Mouse (Mus musculus) midbrain, embryonic 11.5 days (tissue): ENCODE results near the gene Men1. TPM values are rescaled to one million over a fixed set of nuclear protein-coding genes. Genes with fewer than 3 reads are reported as not detected.

Source experiments
- ATAC-seq: fragments of 200-750 bp; cut with Nextera tagmentation; 2 replicates; pipeline ENCODE4 v1.8.0; 2017; ENCODE audit warnings: moderate TSS enrichment, moderate library complexity; ENCODE audit not compliant: low FRiP score
- DNase-seq: peaks from one replicate; pipeline ENCODE4 v3.0.0; 2015; ENCODE audit warnings: low spot score; ENCODE audit errors: missing footprints
- H3K27ac ChIP-seq: fragments of 300-500 bp; sonication (generic); 2 replicates; pipeline ENCODE4 v1.5.1; 2014; ENCODE audit warnings: low read depth, low read length
- H3K27me3 ChIP-seq: fragments of 300-500 bp; sonication (generic); 2 replicates; pipeline ENCODE4 v1.6.1; 2014; ENCODE audit warnings: mild to moderate bottlenecking, low read length, moderate library complexity, mixed read lengths; ENCODE audit not compliant: control insufficient read depth, insufficient read depth
- H3K36me3 ChIP-seq: fragments of 300-500 bp; sonication (generic); 2 replicates; pipeline ENCODE4 v1.6.1; 2014; ENCODE audit warnings: mild to moderate bottlenecking, low read length, moderate library complexity, mixed read lengths; ENCODE audit not compliant: control insufficient read depth, insufficient read depth
- H3K4me1 ChIP-seq: fragments of 300-500 bp; sonication (generic); 2 replicates; pipeline ENCODE4 v1.6.1; 2014; ENCODE audit warnings: low read length; ENCODE audit not compliant: control insufficient read depth, insufficient read depth
- H3K4me2 ChIP-seq: fragments of 300-500 bp; sonication (generic); 2 replicates; pipeline ENCODE4 v1.6.1; 2014; ENCODE audit warnings: mild to moderate bottlenecking, moderate library complexity
- H3K4me3 ChIP-seq: fragments of 300-500 bp; sonication (generic); 2 replicates; pipeline ENCODE4 v1.5.1; 2014; ENCODE audit warnings: low read depth, low read length
- H3K9ac ChIP-seq: fragments of 300-500 bp; sonication (generic); 2 replicates; pipeline ENCODE4 v1.6.1; 2014; ENCODE audit warnings: low read length
- H3K9me3 ChIP-seq: fragments of 300-500 bp; sonication (generic); 2 replicates; pipeline ENCODE4 v1.6.1; 2016; ENCODE audit warnings: low read length; ENCODE audit not compliant: control insufficient read depth
- WGBS: fragments of 180-500 bp; shearing (Covaris S2); extraction: QIAGEN DNeasy Blood & Tissue Kit; methylation state at CpG from one replicate; pipeline ENCODE4 v1.1.7; 2014; 5-methylcytosine and 5-hydroxymethylcytosine counted together
- polyA plus RNA-seq: library from polyadenylated mRNA; unstranded; fragments of >200 nt; fragmentation: Nextera tagmentation; extraction: Ambion mirVana; gene quantifications from 2 replicates; pipeline ENCODE4 v1.2.1, GENCODE M21; 2014

Gene Men1
- polyA plus RNA-seq, 1 experiment from 2014 or later: 54.7 TPM

DNA sequence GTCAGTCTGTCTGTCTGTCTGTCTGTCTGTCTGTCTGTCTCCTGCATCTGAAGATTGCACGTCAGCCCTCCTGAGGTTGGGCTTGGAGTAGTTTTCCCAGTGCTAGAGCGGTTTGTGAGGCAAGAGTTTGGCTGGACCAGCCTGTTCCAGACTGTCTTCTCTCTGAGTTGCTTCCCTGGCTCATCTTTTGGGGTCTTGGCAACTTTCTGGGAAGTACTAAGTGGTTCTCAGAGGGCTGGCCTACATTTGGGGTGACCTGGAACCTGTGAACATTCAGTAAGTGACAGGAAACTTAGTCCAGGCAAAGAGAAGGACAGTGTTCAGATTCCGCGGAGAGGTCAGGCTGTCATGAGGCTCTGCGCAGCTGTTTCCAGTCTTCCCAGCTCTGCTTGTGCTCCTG, 42.5 kb upstream of the Men1 start:
- H3K9ac ChIP-seq: no peak overlapping the region
- no peaks in the 10 kb centered on the region for H3K9me3 ChIP-seq
- 88% methylated on average over 5 of the region's 5 CpGs for WGBS
- peaks cover 5% of the 10 kb centered on the region; the same call in 1 of the 2 replicates for H3K36me3 ChIP-seq
- H3K27me3 ChIP-seq: no peaks in the 10 kb centered on the region
- no peaks in the 10 kb centered on the region for H3K4me1 ChIP-seq
- no peak for DNase-seq
- no peak overlapping the region for H3K4me2 ChIP-seq
- no peak overlapping the region for H3K4me3 ChIP-seq
- no peak overlapping the region for H3K27ac ChIP-seq
- no peak for ATAC-seq

DNA sequence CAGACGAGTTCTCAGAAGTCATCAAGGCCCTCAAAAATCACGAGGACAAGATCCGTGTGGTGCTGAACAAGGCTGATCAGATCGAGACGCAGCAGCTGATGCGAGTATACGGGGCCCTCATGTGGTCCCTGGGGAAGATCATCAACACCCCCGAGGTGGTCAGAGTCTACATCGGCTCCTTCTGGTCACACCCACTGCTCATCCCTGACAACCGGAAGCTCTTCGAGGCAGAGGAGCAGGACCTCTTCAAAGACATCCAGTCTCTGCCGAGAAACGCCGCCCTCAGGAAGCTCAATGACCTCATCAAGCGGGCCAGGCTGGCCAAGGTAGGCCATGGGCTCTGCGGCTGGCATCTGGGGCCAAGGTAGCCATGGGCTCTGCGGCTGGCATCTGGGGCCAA, 40.5 kb upstream of the Men1 start:
- DNase-seq: no peak
- no peak overlapping the region for H3K4me2 ChIP-seq
- no peak overlapping the region for H3K9ac ChIP-seq
- no peaks in the 10 kb centered on the region for H3K27me3 ChIP-seq
- no peaks in the 10 kb centered on the region for H3K4me1 ChIP-seq
- H3K27ac ChIP-seq: no peak overlapping the region
- no peaks in the 10 kb centered on the region for H3K9me3 ChIP-seq
- no peak overlapping the region for H3K4me3 ChIP-seq
- ATAC-seq: no peak
- 94% methylated on average over 17 of the region's 17 CpGs for WGBS
- peaks cover 20% of the 10 kb centered on the region for H3K36me3 ChIP-seq

DNA sequence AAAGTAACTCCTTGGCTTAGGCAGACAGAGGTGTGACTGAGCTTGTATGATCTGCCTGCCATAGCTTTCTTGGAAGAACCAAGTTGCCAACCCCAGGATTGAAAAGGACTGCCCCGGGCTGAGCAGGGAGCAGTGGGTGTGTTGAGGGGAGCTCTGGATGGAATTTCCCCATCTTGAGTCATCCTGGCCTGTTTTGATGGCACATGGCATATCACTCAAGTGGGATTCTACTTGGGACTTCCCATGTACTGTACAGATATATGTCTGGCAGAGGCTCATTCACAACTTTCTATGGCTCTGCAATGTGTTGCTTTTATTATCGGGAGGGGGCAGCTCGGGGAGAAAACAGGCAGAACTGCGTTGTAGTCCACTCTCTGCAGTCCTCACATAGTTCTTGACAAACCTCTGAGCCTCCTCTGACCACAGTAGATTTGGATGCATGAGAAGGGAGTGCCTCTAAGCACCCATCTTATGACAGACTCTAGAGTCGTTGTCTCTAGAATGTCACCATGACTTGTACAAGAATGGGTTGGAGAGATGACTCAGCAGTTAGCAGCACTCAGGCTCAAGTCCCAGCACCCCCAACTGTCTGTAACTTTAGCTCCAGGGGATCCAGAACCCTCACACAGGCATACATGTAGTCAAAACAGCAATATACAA, 38.1 kb upstream of the Men1 start:
- no peak for DNase-seq
- H3K4me1 ChIP-seq: 0 out of 2 replicates have a peak, but pooled peaks cover 2% of the 10 kb centered on the region
- no peak overlapping the region for H3K9ac ChIP-seq
- no peak overlapping the region for H3K4me3 ChIP-seq
- H3K27ac ChIP-seq: no peak overlapping the region
- peaks cover 17% of the 10 kb centered on the region for H3K36me3 ChIP-seq
- H3K9me3 ChIP-seq: no peaks in the 10 kb centered on the region
- WGBS: 94% methylated on average over 5 of the region's 5 CpGs
- no peak for ATAC-seq
- no peak overlapping the region for H3K4me2 ChIP-seq
- no peaks in the 10 kb centered on the region for H3K27me3 ChIP-seq

DNA sequence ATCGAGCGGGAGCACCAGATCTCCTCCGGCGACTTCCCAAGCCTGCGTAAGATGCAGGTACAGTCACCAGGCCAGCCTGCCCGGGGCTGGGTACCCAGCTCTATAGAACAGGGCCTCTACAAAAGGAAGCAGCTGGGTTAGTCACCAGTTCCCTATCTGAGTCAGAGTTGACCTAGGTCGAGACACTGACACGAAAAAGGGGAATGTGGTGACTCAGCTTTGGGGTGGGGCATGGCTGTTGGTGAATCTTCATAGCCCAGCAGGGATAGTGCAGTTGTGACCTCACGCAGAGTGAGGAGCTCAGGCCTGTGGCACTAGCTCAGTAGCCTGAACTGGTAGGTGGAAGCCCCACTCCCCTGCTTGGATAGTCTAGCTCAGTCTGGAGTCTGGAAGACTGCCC, 37.1 kb upstream of the Men1 start:
- H3K9me3 ChIP-seq: no peaks in the 10 kb centered on the region
- WGBS: 91% methylated on average over 9 of the region's 9 CpGs
- ATAC-seq (no peak), DNase-seq (no peak)
- H3K4me3 ChIP-seq: no peak overlapping the region
- H3K9ac ChIP-seq: no peak overlapping the region
- H3K4me2 ChIP-seq: no peak overlapping the region
- no peak overlapping the region for H3K27ac ChIP-seq
- H3K27me3 ChIP-seq: no peaks in the 10 kb centered on the region
- peaks cover 17% of the 10 kb centered on the region for H3K36me3 ChIP-seq
- 0 out of 2 replicates have a peak, but pooled peaks cover 2% of the 10 kb centered on the region for H3K4me1 ChIP-seq

DNA sequence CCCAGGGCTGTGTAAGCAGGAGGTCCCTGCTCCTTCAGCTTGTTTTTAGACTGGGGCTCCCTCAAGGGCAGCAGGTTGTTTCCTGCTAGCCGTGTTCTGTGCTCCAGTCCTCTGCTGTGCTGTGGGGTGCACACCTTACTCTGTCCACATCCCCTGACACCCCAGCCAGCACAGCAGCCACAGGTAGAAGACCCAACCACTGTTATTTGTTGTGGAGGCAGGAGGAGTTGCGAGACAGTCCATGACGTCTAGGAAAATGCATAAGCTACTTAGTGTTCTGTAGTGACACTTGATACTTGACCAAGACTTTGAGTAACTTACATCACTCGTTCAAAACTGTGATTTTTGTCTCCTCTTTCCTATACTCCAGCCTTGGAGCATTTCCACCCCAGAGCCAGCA, 35.8 kb upstream of the Men1 start:
- H3K9me3 ChIP-seq: no peaks in the 10 kb centered on the region
- no peak overlapping the region for H3K27ac ChIP-seq

DNA sequence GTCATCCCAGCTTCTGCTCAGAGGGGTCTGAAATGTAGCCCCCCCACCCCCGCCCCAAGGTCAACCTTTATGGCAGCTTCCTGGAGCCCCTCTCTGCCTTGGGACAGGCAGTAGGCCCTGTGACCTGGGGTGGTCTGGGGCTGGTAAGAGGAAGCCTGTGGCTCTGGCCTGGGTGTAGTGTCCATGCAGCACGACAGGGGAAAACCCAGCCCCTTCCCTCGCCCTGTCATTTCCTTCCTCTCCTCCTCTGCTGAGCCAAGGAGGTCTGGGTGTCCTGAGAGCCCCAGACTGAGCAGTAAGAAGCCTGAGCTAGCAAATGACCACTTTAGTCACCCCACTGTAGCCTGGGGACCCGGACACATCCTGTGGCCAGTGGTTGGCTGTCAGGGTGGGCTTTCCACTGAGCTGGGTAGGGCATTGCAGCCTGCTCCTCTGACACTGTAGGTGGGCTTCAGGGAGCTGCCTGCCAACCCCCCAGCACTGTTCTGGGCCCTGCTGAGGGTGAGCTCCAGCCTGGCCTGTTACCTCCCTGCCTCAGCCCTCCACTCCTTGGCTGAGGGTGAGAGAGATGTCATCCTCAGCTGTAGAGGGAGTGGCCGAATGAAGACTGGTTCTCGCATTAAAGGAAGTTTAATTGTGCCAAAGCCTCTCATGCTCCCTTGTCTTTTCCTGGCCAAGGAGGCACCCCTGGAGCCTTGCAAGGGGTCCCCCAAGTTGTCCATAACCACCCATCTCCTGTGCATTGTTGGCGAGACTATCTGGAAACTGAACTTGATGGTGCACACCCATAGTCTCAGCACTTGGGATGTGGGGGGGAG, 35.1 kb upstream of the Men1 start:
- peaks cover 17% of the 10 kb centered on the region for H3K36me3 ChIP-seq
- 89% methylated on average over 7 of the region's 7 CpGs for WGBS
- H3K4me2 ChIP-seq: no peak overlapping the region
- H3K4me3 ChIP-seq: no peak overlapping the region
- no peak overlapping the region for H3K9ac ChIP-seq
- H3K9me3 ChIP-seq: no peaks in the 10 kb centered on the region
- H3K27ac ChIP-seq: no peak overlapping the region
- 0 out of 2 replicates have a peak, but pooled peaks cover 2% of the 10 kb centered on the region for H3K4me1 ChIP-seq
- DNase-seq: no peak
- H3K27me3 ChIP-seq: no peaks in the 10 kb centered on the region
- no peak for ATAC-seq

More for the DNA sequence above, 35.8 kb upstream of the Men1 start:
- no peaks in the 10 kb centered on the region for H3K27me3 ChIP-seq
- DNase-seq (no peak), ATAC-seq (no peak)
- H3K36me3 ChIP-seq: peaks cover 17% of the 10 kb centered on the region
- 0 out of 2 replicates have a peak, but pooled peaks cover 2% of the 10 kb centered on the region for H3K4me1 ChIP-seq
- no peak overlapping the region for H3K4me3 ChIP-seq
- no peak overlapping the region for H3K4me2 ChIP-seq
- H3K9ac ChIP-seq: no peak overlapping the region
- 81% methylated on average over 4 of the region's 4 CpGs for WGBS

DNA sequence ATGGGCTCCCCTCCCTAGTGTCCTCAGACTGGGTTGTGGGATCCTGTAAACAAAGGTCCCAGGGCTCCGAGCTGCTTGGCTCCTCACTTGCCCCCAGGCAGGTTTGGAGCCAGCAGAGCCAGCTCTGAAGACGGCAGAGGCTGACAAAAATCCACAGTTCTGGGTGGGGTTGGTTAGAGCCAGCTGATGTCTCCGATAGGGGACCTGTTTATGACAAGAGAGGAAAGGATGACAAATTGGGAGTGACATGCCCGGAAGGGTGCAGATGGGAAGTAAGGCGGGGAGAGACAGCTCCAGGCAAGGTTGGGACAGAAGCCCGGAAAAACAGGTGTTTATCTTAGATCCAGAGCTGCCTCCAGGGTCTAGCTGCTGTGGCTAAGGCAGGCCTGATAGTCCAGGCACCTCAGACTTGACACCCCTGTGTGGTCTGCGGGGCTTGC, 34.4 kb upstream of the Men1 start:
- WGBS: 77% methylated on average over 7 of the region's 7 CpGs
- H3K36me3 ChIP-seq: peaks cover 15% of the 10 kb centered on the region
- H3K27ac ChIP-seq: no peak overlapping the region

DNA sequence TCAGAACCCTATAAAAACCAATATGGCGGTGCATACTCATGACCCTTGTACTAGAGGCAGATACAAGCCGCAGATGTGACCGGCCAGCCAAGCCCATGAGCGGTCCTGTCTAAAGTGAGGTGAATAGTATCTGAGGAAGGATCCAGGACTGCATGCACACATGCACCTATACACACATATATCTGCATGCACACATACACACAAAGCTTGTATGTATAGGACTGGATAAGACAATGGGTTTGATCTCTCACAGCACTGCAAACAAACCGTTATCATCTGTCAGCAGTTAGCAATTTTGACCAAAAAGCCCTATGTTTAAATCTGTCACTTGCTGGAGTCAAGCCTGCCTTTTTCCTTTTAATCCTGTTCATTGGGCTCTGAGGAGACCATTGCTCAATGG, 32.7 kb upstream of the Men1 start:
- ATAC-seq (no peak), DNase-seq (no peak)
- Histone ChIP-seq H3K9ac (no peak overlapping the region), H3K4me2 (no peak overlapping the region), H3K27ac (no peak overlapping the region), H3K4me1 (peaks cover 6% of the 10 kb centered on the region), H3K9me3 (no peaks in the 10 kb centered on the region), H3K4me3 (no peak overlapping the region), H3K27me3 (no peaks in the 10 kb centered on the region), H3K36me3 (peaks cover 15% of the 10 kb centered on the region)
- 94% methylated on average over 5 of the region's 5 CpGs for WGBS

More for the DNA sequence above, 34.4 kb upstream of the Men1 start:
- no peak overlapping the region for H3K4me2 ChIP-seq
- no peak overlapping the region for H3K4me3 ChIP-seq
- H3K9me3 ChIP-seq: no peaks in the 10 kb centered on the region
- H3K4me1 ChIP-seq: 0 out of 2 replicates have a peak, but pooled peaks cover 2% of the 10 kb centered on the region
- no peak for ATAC-seq
- no peak overlapping the region for H3K9ac ChIP-seq
- DNase-seq: no peak
- H3K27me3 ChIP-seq: no peaks in the 10 kb centered on the region

DNA sequence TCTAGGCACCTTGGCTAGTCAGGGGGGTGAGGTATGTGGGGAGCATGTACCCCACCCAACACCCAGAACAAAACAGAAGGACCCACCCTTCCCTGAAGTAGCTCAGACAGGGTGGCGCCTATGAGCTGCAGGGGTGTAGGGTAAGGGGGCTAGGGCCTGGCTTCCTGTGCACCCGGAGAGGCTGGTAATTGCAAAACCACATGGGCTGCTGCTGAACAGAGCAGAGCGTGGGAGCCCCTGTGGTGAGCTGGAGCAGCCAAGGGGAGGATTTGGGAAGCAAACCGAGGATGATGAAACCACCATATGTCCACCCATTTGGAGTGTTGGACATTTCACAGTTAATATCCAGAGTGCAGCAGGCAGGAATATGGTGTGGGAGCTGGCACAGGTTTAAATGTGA, 32.3 kb upstream of the Men1 start:
- Histone ChIP-seq H3K4me1 (peaks cover 6% of the 10 kb centered on the region), H3K9me3 (no peaks in the 10 kb centered on the region), H3K27ac (no peak overlapping the region), H3K4me3 (no peak overlapping the region), H3K27me3 (no peaks in the 10 kb centered on the region), H3K36me3 (peaks cover 13% of the 10 kb centered on the region), H3K9ac (no peak overlapping the region), H3K4me2 (no peak overlapping the region)
- DNase-seq (no peak), ATAC-seq (no peak)
- WGBS: 56% methylated on average over 4 of the region's 4 CpGs
